Mouse (Mus musculus) embryonic fibroblast, embryonic 13.5 days (primary cell): ENCODE data around the gene Anks1.

Source experiments
- CTCF ChIP-seq: IDR thresholded peaks from 2 replicates; pipeline ENCODE4 v1.5.1; 2011; ENCODE audit warnings: mild to moderate bottlenecking, control low read depth, low read length, moderate library complexity, borderline replicate concordance; ENCODE audit not compliant: insufficient read depth
- POLR2A ChIP-seq: IDR thresholded peaks from 2 replicates; pipeline ENCODE4 v1.6.1; 2011; ENCODE audit warnings: low read depth, mild to moderate bottlenecking, control low read depth, low read length, moderate library complexity

DNA sequence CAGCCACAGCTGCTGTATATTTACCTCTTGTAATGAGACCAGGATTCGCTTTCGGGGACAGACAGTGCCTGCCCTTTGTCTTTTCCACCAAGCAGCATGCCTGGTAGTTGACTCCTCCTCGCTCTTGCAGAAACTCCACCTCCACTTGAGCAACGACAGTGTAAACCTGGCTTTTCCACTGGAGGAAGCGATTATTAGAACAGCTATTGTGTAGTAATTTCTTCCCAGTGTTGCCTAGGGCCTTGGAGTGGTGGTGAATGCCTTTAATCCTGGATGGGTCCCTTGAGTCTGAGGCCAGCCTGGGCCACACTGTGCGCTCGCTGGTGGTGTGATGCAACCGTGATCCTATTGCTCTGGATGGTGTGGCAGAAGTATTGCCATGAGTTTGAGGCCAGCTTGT lies 26.0 kb upstream of the Anks1 start:
- TF ChIP-seq CTCF (no peak), POLR2A (no peak)
